Mouse (Mus musculus) heart, postnatal 0 days (tissue): ENCODE measurements at regions not wholly inside any gene's neighbourhood (a gene's known extent, or its start where the extent isn't known, plus 50 kb on each side); places are given as distances from the start of the nearest gene placed in this dataset.

ENCODE experiments used
- ATAC-seq: fragments of 200-750 bp; cut with Nextera tagmentation; 2 replicates; pipeline ENCODE4 v1.8.0; 2017; ENCODE audit warnings: low read depth, moderate number of reproducible peaks, moderate library complexity; ENCODE audit not compliant: insufficient read depth
- DNase-seq: peaks from one replicate; pipeline ENCODE4 v3.0.0-alpha.2; 2016; ENCODE audit warnings: low spot score
- H3K27ac ChIP-seq: fragments of 300-500 bp; sonication (generic); 2 replicates; pipeline ENCODE4 v1.5.1; 2014; ENCODE audit warnings: low read depth, mild to moderate bottlenecking
- H3K27me3 ChIP-seq: fragments of 300-500 bp; sonication (generic); 2 replicates; pipeline ENCODE4 v1.6.1; 2014; ENCODE audit warnings: low read length, mixed read lengths; ENCODE audit not compliant: control insufficient read depth, insufficient read depth
- H3K36me3 ChIP-seq: fragments of 300-500 bp; sonication (generic); replicated peaks from 2 replicates; pipeline ENCODE4 v1.6.1; 2014; ENCODE audit warnings: low read length, mixed read lengths; ENCODE audit not compliant: control insufficient read depth, insufficient read depth
- H3K4me1 ChIP-seq: fragments of 300-500 bp; sonication (generic); 2 replicates; pipeline ENCODE4 v1.6.1; 2014; ENCODE audit warnings: antibody characterized with exemption; ENCODE audit not compliant: control insufficient read depth, insufficient read depth
- H3K4me2 ChIP-seq: fragments of 300-500 bp; sonication (generic); 2 replicates; pipeline ENCODE4 v1.6.1; 2014; ENCODE audit warnings: low read depth, mild to moderate bottlenecking, low read length, moderate library complexity
- H3K4me3 ChIP-seq: fragments of 300-500 bp; sonication (generic); 2 replicates; pipeline ENCODE4 v1.5.1; 2014; ENCODE audit warnings: low read depth, low read length
- H3K9ac ChIP-seq: fragments of 300-500 bp; sonication (generic); replicated peaks from 2 replicates; pipeline ENCODE4 v1.6.1; 2014; ENCODE audit warnings: low read depth, low read length, mixed read lengths
- H3K9me3 ChIP-seq: fragments of 300-500 bp; sonication (generic); replicated peaks from 2 replicates; pipeline ENCODE4 v1.6.1; 2016; ENCODE audit warnings: low read length; ENCODE audit not compliant: control insufficient read depth
- CTCF ChIP-seq: IDR thresholded peaks from 2 replicates; pipeline ENCODE4 v1.5.1; 2016; ENCODE audit warnings: antibody characterized with exemption, control low read depth, low read depth
- EP300 ChIP-seq: IDR thresholded peaks from 2 replicates; pipeline ENCODE4 v1.6.1; 2016; ENCODE audit warnings: antibody characterized with exemption, low read depth
- WGBS: fragments of 180-500 bp; shearing (Covaris S2); extraction: QIAGEN DNeasy Blood & Tissue Kit; methylation state at CpG from one replicate; pipeline ENCODE4 v1.1.7; 2014; 5-methylcytosine and 5-hydroxymethylcytosine counted together

DNA sequence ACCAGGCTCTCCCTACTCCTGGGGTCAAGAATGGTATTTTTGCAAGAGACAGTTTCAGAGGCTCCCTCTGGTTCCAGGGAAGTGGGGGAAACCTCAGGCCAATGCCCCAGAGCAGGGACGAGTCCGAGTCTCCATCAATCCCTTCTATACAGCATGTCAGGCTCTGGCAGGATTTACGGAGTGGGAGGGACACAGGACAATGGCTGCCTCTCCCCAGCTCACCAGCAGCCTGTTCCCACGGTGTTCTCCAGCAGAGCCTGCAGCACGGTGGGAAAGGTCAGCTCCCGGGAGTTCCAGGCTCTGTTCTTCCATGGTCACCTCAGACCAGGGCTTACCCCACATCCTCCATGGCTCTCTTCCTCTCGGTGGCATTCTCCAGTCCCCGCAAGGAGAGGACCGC is 64.6 kb upstream of the Hs6st1 start:
- DNase-seq (no peak), ATAC-seq (no peak)
- Histone ChIP-seq H3K4me2 (no peak overlapping the region), H3K9me3 (no peaks in the 10 kb centered on the region), H3K9ac (no peak overlapping the region), H3K4me3 (no peak overlapping the region), H3K4me1 (no peaks in the 10 kb centered on the region), H3K36me3 (no peaks in the 10 kb centered on the region), H3K27me3 (no peaks in the 10 kb centered on the region), H3K27ac (peak overlapping the region; percentile 30)
- no peak for TF ChIP-seq CTCF
- TF ChIP-seq EP300, result no peak
- 44% methylated on average over 9 of the region's 9 CpGs for WGBS

DNA sequence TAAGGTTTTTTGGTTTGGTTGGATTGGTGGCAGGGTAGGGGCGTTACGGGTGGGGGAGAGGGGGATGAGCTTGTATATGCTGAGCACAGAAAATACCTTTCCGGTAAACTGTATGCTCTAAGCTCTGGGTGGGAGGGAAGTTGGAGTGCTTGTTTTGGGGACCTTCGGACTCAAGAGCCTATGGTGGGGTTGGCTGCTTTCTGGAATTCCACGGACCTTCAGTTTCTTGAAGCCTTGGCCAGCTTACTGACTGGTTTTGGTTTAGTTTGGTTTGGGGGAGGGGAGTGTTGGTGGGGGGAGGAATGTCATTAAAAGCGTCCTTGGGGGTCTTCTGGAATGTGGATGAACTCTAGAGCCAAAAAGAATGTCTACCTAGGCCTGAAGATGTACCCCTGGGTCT is 59.6 kb upstream of the Hs6st1 start:
- Histone ChIP-seq H3K9me3 (no peaks in the 10 kb centered on the region), H3K27me3 (no peaks in the 10 kb centered on the region), H3K27ac (no peak overlapping the region), H3K36me3 (no peaks in the 10 kb centered on the region), H3K9ac (no peak overlapping the region), H3K4me2 (no peak overlapping the region), H3K4me1 (peaks cover 7% of the 10 kb centered on the region; the same call in 1 of the 2 replicates), H3K4me3 (no peak overlapping the region)
- 85% methylated on average over 6 of the region's 6 CpGs for WGBS
- no peak for ATAC-seq
- no peak for DNase-seq
- TF ChIP-seq EP300, result no peak
- TF ChIP-seq CTCF, result no peak

DNA sequence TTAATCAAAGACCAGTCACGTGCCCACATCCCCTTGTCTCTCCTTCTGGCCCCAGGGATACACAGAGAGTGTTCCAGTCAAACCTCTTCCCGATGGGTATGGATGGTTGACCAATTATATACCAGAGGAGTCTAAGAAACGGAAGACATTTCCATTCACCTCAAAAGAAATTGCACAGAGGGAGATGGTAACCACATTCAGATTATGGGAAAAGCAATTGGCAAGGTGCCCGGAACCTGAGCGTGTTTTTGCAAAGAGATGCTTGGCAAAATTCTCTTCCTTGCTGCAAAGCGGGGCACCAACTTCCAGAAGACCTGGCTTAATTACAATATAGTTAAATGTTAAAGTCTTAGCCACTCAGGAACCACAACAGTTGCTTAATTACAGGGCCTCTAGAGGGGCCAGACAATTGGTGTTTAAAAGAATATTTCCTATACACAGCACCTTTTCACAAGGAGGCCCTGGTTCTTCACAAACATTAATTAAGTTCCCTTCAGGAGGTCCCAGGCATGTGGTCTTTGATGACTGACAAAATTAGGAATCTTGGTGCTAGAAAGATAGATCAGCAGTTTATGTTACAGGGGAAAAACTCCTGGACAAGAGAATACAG is 59.1 kb upstream of the Hs6st1 start:
- no peaks in the 10 kb centered on the region for H3K27me3 ChIP-seq
- ATAC-seq (no peak), DNase-seq (no peak)
- 46% methylated on average over 6 of the region's 6 CpGs for WGBS
- H3K27ac ChIP-seq, result no peak overlapping the region
- H3K4me3 ChIP-seq, result no peak overlapping the region
- H3K4me1 ChIP-seq, result peaks cover 7% of the 10 kb centered on the region; the same call in 1 of the 2 replicates
- H3K9ac ChIP-seq, result no peak overlapping the region
- no peak overlapping the region for H3K4me2 ChIP-seq
- TF ChIP-seq CTCF, result no peak
- TF ChIP-seq EP300, result no peak
- H3K9me3 ChIP-seq, result no peaks in the 10 kb centered on the region
- H3K36me3 ChIP-seq, result no peaks in the 10 kb centered on the region

DNA sequence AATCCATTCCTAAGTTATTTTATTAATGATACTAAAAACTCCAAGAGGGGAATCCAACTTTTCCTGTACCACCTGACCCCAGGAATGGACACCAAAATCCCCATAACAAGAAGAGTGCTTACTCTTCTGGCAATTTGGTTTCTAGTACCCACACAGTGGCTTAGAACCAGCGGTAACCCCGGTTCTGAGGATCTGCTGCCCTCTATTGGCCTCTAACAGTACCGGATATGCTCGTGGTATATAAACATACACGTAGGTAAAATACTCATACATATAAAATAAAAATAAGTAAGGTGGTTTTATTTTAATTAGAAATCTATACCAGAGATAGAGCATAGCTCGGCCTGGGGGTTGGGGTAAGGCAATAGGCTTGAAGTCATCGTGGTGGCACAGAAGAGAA is 58.0 kb upstream of the Hs6st1 start:
- ATAC-seq, result no peak
- H3K27ac ChIP-seq, result no peak overlapping the region

DNA sequence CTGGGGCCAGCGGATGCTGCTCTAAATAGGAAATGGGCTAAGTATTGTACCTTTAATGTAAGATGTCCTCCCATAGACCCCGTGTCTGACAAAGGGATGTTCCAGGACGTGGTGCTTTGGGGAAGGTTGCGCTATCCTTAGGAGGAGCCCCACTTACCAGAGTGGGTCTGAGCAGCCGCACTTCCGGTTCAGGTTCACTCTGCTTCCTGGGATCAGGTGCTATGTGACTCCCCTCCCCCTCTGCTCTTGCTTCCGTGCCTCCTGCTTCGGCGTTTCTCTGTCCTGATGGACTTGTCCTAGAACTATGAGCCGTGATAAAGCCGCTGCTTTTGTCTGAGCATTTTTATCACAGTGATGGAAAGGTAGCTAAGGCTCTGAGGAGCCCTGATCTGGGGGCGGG is 57.4 kb upstream of the Hs6st1 start:
- Histone ChIP-seq H3K27me3 (no peaks in the 10 kb centered on the region), H3K27ac (no peak overlapping the region), H3K4me3 (no peak overlapping the region), H3K9me3 (no peaks in the 10 kb centered on the region), H3K4me1 (peaks cover 11% of the 10 kb centered on the region; the same call in 1 of the 2 replicates), H3K9ac (no peak overlapping the region), H3K4me2 (no peak overlapping the region), H3K36me3 (no peaks in the 10 kb centered on the region)
- TF ChIP-seq CTCF, result no peak
- TF ChIP-seq EP300, result no peak
- DNase-seq (no peak), ATAC-seq (no peak)
- WGBS, result 63% methylated on average over 12 of the region's 12 CpGs

More for the DNA sequence above, 58.0 kb upstream of the Hs6st1 start:
- peaks cover 7% of the 10 kb centered on the region; the same call in 1 of the 2 replicates for H3K4me1 ChIP-seq
- H3K4me3 ChIP-seq, result no peak overlapping the region
- H3K9me3 ChIP-seq, result no peaks in the 10 kb centered on the region
- DNase-seq, result no peak
- 80% methylated on average over 7 of the region's 7 CpGs for WGBS
- no peak overlapping the region for H3K9ac ChIP-seq
- no peak overlapping the region for H3K4me2 ChIP-seq
- H3K27me3 ChIP-seq, result no peaks in the 10 kb centered on the region
- no peaks in the 10 kb centered on the region for H3K36me3 ChIP-seq
- TF ChIP-seq EP300 (no peak), CTCF (no peak)

DNA sequence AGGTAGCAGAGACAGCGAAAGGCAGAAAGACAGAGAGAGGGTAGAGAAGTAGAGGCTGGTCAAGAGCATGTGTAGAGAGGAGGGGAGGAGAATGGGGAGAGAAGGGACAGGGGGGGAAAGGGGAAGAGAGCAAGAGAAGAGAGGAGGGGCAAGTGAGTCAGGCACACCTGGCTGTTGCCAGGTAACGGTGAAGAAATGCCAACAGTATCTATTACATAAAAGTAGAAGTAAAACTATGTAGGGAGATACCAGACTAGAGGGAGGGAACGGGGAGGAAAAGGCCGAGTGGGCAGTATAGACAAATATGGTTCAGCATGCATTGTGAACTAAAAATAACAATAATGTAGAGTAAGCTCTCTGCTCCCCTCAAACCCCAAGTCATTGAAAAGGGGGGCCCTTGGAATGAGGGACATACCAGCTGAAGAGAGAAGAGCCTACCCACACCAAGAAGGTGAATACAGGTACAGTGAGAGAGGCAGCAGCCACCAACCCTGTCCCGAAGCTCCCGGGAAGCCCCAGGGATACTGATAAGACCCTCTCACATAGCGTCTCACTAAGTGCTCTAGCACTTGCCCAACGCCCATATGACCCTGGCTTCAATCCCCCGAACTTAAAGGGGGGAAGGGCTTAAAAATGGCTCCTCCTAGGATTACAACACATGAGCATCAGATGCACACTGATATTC is 56.0 kb upstream of the Hs6st1 start:
- TF ChIP-seq CTCF, result no peak
- TF ChIP-seq EP300, result no peak
- Histone ChIP-seq H3K9ac (no peak overlapping the region), H3K36me3 (no peaks in the 10 kb centered on the region), H3K4me2 (no peak overlapping the region), H3K9me3 (no peaks in the 10 kb centered on the region), H3K27me3 (no peaks in the 10 kb centered on the region), H3K27ac (no peak overlapping the region), H3K4me3 (no peak overlapping the region), H3K4me1 (peaks cover 18% of the 10 kb centered on the region)
- DNase-seq (no peak), ATAC-seq (no peak)
- 46% methylated on average over 9 of the region's 9 CpGs for WGBS
